ENCODE assay signal across 8 mouse cellular contexts in genomic region chr19:57118785-57119565, GRCm38 (mm10).
DNase-seq lines count a peak whose midpoint lies in the region; ATAC-seq and TF ChIP-seq lines count a peak whose summit lies in the region.

No protein-coding gene starts in this region.

- WGBS in forebrain, embryonic 16.5 days = 32% methylated on average over 22 of the region's 22 CpGs
- 35% methylated on average over 22 of the region's 22 CpGs for WGBS in liver, embryonic 16.5 days (ENCODE audit: insufficient replicate concordance)
- 48% methylated on average over 22 of the region's 22 CpGs for WGBS in neural tube, embryonic 12.5 days
- WGBS in stomach, embryonic 16.5 days = 21% methylated on average over 22 of the region's 22 CpGs

- H3K9me3 ChIP-seq in forebrain, embryonic 16.5 days (ENCODE audit: control insufficient read depth, low read length) = no peaks in the 10 kb centered on the region
- no peaks in the 10 kb centered on the region for H3K9me3 ChIP-seq in liver, embryonic 16.5 days (replicated peaks; ENCODE audit: control insufficient read depth, low read length)
- H3K9me3 ChIP-seq in neural tube, embryonic 12.5 days = no peaks in the 10 kb centered on the region
- no peaks in the 10 kb centered on the region for H3K9me3 ChIP-seq in stomach, embryonic 16.5 days (replicated peaks; ENCODE audit: control insufficient read depth, low read length)

- peaks cover 30% of the 10 kb centered on the region for H3K4me1 ChIP-seq in forebrain, embryonic 16.5 days (replicated peaks; ENCODE audit: control insufficient read depth, insufficient read depth, low read length)
- H3K4me1 ChIP-seq in liver, embryonic 16.5 days (ENCODE audit: control insufficient read depth, low read depth, low read length) = peaks cover 18% of the 10 kb centered on the region
- H3K4me1 ChIP-seq in neural tube, embryonic 12.5 days = peaks cover 28% of the 10 kb centered on the region
- peaks cover 46% of the 10 kb centered on the region for H3K4me1 ChIP-seq in stomach, embryonic 16.5 days (ENCODE audit: control insufficient read depth, insufficient read depth, low read length)

- no peak for TF ChIP-seq CTCF in brain, embryonic 14.5 days (IDR thresholded peaks at IDR 0.05; ENCODE audit: borderline replicate concordance, extremely low read depth, insufficient read depth, insufficient read length)

- peak overlapping the region; percentile 16; the same call in 1 of the 2 replicates for H3K27ac ChIP-seq in forebrain, embryonic 16.5 days (ENCODE audit: low read length)
- H3K27ac ChIP-seq in liver, embryonic 16.5 days (ENCODE audit: low read length) = peak overlapping the region; percentile 30; the same call in 1 of the 2 replicates
- no peak overlapping the region for H3K27ac ChIP-seq in neural tube, embryonic 12.5 days
- peak overlapping the region; percentile 90 for H3K27ac ChIP-seq in stomach, embryonic 16.5 days (ENCODE audit: low read length)

- peak overlapping the region; percentile 7; the same call in 1 of the 2 replicates for H3K9ac ChIP-seq in forebrain, embryonic 16.5 days (replicated peaks; ENCODE audit: low read depth, low read length)
- no peak overlapping the region for H3K9ac ChIP-seq in liver, embryonic 16.5 days (ENCODE audit: low read depth, low read length)
- H3K9ac ChIP-seq in neural tube, embryonic 12.5 days = peak overlapping the region; percentile 33; the same call in 1 of the 2 replicates
- H3K9ac ChIP-seq in stomach, embryonic 16.5 days (ENCODE audit: low read length) = peak overlapping the region; percentile 81

- peak; percentile 78 for ATAC-seq in forebrain, embryonic 16.5 days
- peak; percentile 47; the same call in 1 of the 2 replicates for ATAC-seq in liver, embryonic 16.5 days (ENCODE audit: low read depth)
- peak; percentile 90 for ATAC-seq in neural tube, embryonic 12.5 days (ENCODE audit: low FRiP score, low read depth)
- peak; percentile 77 for ATAC-seq in stomach, embryonic 16.5 days (ENCODE audit: insufficient read depth, low FRiP score)

- peak overlapping the region; percentile 23 for H3K4me3 ChIP-seq in forebrain, embryonic 16.5 days (replicated peaks; ENCODE audit: low read length)
- H3K4me3 ChIP-seq in liver, embryonic 16.5 days (ENCODE audit: low read depth, low read length) = peak overlapping the region; percentile 18; the same call in 1 of the 2 replicates
- H3K4me3 ChIP-seq in neural tube, embryonic 12.5 days = peak overlapping the region; percentile 30
- H3K4me3 ChIP-seq in stomach, embryonic 16.5 days (replicated peaks; ENCODE audit: low read length) = peak overlapping the region; percentile 56

- no peak for TF ChIP-seq POLR2A in brain, embryonic 14.5 days (IDR thresholded peaks at IDR 0.05; ENCODE audit: borderline replicate concordance, extremely low read depth, insufficient read depth, insufficient read length, poor library complexity, severe bottlenecking)

- peak overlapping the region; percentile 41 for H3K4me2 ChIP-seq in forebrain, embryonic 16.5 days (ENCODE audit: low read length)
- peak overlapping the region; percentile 34; the same call in 1 of the 2 replicates for H3K4me2 ChIP-seq in liver, embryonic 16.5 days (ENCODE audit: low read depth, low read length)
- H3K4me2 ChIP-seq in neural tube, embryonic 12.5 days (replicated peaks) = peak overlapping the region; percentile 53
- peak overlapping the region; percentile 64 for H3K4me2 ChIP-seq in stomach, embryonic 16.5 days (ENCODE audit: low read depth, low read length)

- peak; percentile 93 for DNase-seq in CD4-positive helper T cell, adult 2 months (ENCODE audit: low read depth, low spot score)
- peak; percentile 93 for DNase-seq in brain, embryonic 14.5 days (ENCODE audit: low read depth)
- peak; percentile 63 to 64 for DNase-seq in heart, postnatal 36 days
- DNase-seq in layer of hippocampus, adult 11-12 months (ENCODE audit: low spot score) = peak; percentile 79

- H3K36me3 ChIP-seq in forebrain, embryonic 16.5 days (ENCODE audit: control insufficient read depth, insufficient read depth) = no peaks in the 10 kb centered on the region
- H3K36me3 ChIP-seq in liver, embryonic 16.5 days (ENCODE audit: control insufficient read depth, insufficient read depth) = no peaks in the 10 kb centered on the region
- H3K36me3 ChIP-seq in neural tube, embryonic 12.5 days = no peaks in the 10 kb centered on the region
- H3K36me3 ChIP-seq in stomach, embryonic 16.5 days (ENCODE audit: control insufficient read depth, insufficient read depth, low read length) = no peaks in the 10 kb centered on the region

- no peaks in the 10 kb centered on the region for H3K27me3 ChIP-seq in forebrain, embryonic 16.5 days (replicated peaks; ENCODE audit: control insufficient read depth, insufficient read depth, low read length)
- H3K27me3 ChIP-seq in liver, embryonic 16.5 days (ENCODE audit: control insufficient read depth, insufficient read depth, low read depth, low read length) = no peaks in the 10 kb centered on the region
- no peaks in the 10 kb centered on the region for H3K27me3 ChIP-seq in neural tube, embryonic 12.5 days (replicated peaks)
- H3K27me3 ChIP-seq in stomach, embryonic 16.5 days (ENCODE audit: control insufficient read depth, insufficient read depth, low read length) = no peaks in the 10 kb centered on the region

- intact Hi-C loops in heart, postnatal 36 days (cut with DNase I) = loop anchor here (5.0 kb wide), 1 partner anchor 42 kb away; no protein-coding TSS in a partner anchor
